Mouse (Mus musculus) bone marrow, adult 2 months (tissue): ENCODE data around the gene Sorbs1. TPM values are rescaled to one million over a fixed set of nuclear protein-coding genes. Genes with fewer than 3 reads are reported as not detected.

ENCODE experiments used
- H3K27ac ChIP-seq: fragments of 200-500 bp; 2 replicates; pipeline ENCODE4 v1.5.1; 2012; ENCODE audit warnings: low read depth, mild to moderate bottlenecking, control low read depth, inconsistent platforms, low read length; ENCODE audit not compliant: control insufficient read depth, poor library complexity, insufficient read depth
- H3K4me1 ChIP-seq: fragments of 200-500 bp; 2 replicates; pipeline ENCODE4 v1.6.1; 2011; ENCODE audit warnings: low read length; ENCODE audit not compliant: control insufficient read depth, insufficient read depth
- H3K4me3 ChIP-seq: fragments of 200-500 bp; replicated peaks from 2 replicates; pipeline ENCODE3; 2011; ENCODE audit warnings: mild to moderate bottlenecking, low read depth, low read length, control low read depth; ENCODE audit not compliant: control insufficient read depth
- CTCF ChIP-seq: fragments of 200-500 bp; IDR thresholded peaks from 2 replicates; pipeline ENCODE4 v1.5.1; 2011; ENCODE audit warnings: low read length, control low read depth; ENCODE audit not compliant: control insufficient read depth, insufficient read depth
- POLR2A ChIP-seq: fragments of 200-500 bp; IDR thresholded peaks from 2 replicates; pipeline ENCODE4 v1.6.1; 2011; ENCODE audit warnings: low read depth, mild to moderate bottlenecking, control low read depth, low read length, borderline replicate concordance; ENCODE audit not compliant: control insufficient read depth
- WGBS: fragments of 180-500 bp; shearing (Covaris S2); methylation state at CpG from one replicate; pipeline ENCODE4 v1.1.7; 2018; 5-methylcytosine and 5-hydroxymethylcytosine counted together
- polyA plus RNA-seq: library from polyadenylated mRNA; stranded (reverse); fragments of >200 nt; gene quantifications from 2 replicates; pipeline ENCODE4 v1.2.4, GENCODE M21; 2011; ENCODE audit warnings: low replicate concordance; ENCODE audit not compliant: missing spikeins, insufficient read depth, insufficient read length

The Sorbs1 gene
- polyA plus RNA-seq, 1 experiment: 26.1 TPM

- TF ChIP-seq POLR2A (no peak), CTCF (no peak)
- 83% methylated on average over 9 of the region's 9 CpGs for WGBS
- no peaks in the 10 kb centered on the region; the same call in 1 of the 2 replicates for H3K4me1 ChIP-seq
- no peak overlapping the region for H3K27ac ChIP-seq
- H3K4me3 ChIP-seq: no peak overlapping the region
Observed at GRCm38 (mm10) chr19:40526367-40527014, 12.9 kb upstream of the Sorbs1 start.

- H3K27ac ChIP-seq: no peak overlapping the region
- H3K4me3 ChIP-seq: no peak overlapping the region
- WGBS: 83% methylated on average over 8 of the region's 8 CpGs
- no peaks in the 10 kb centered on the region; the same call in 1 of the 2 replicates for H3K4me1 ChIP-seq
- TF ChIP-seq CTCF (no peak), POLR2A (no peak)
Observed at GRCm38 (mm10) chr19:40523431-40524005, 9.9 kb upstream of the Sorbs1 start.

- no peak overlapping the region for H3K27ac ChIP-seq
- 82% methylated on average over 5 of the region's 5 CpGs for WGBS
- H3K4me3 ChIP-seq: no peak overlapping the region
- TF ChIP-seq CTCF (no peak), POLR2A (no peak)
- H3K4me1 ChIP-seq: no peaks in the 10 kb centered on the region; the same call in 1 of the 2 replicates
Observed at GRCm38 (mm10) chr19:40520403-40520802, 6.8 kb upstream of the Sorbs1 start.

GRCm38 (mm10) chr19:40518706-40519105 lies 5.1 kb upstream of the Sorbs1 start:
- TF ChIP-seq CTCF (no peak), POLR2A (no peak)
- H3K4me3 ChIP-seq: no peak overlapping the region
- H3K4me1 ChIP-seq: no peaks in the 10 kb centered on the region
- WGBS: 50% methylated on average over 1 of the region's 1 CpGs
- no peak overlapping the region for H3K27ac ChIP-seq

GRCm38 (mm10) chr19:40515596-40515995 lies 2.0 kb upstream of the Sorbs1 start:
- H3K27ac ChIP-seq: no peak overlapping the region
- H3K4me3 ChIP-seq: no peak overlapping the region
- no peaks in the 10 kb centered on the region; the same call in 1 of the 2 replicates for H3K4me1 ChIP-seq
- TF ChIP-seq CTCF (no peak), POLR2A (no peak)
- WGBS: 78% methylated on average over 3 of the region's 3 CpGs

- no peak for TF ChIP-seq POLR2A
- no peak for TF ChIP-seq CTCF
- H3K4me1 ChIP-seq: no peaks in the 10 kb centered on the region; the same call in 1 of the 2 replicates
- no peak overlapping the region for H3K4me3 ChIP-seq
- 89% methylated on average over 7 of the region's 7 CpGs for WGBS
- H3K27ac ChIP-seq: no peak overlapping the region
Observed at GRCm38 (mm10) chr19:40514376-40514775, 797 bp upstream of the Sorbs1 start.

GRCm38 (mm10) chr19:40512500-40513421 lies 818 bp downstream of the Sorbs1 start:
- H3K27ac ChIP-seq: peak overlapping the region; percentile 88
- H3K4me1 ChIP-seq: no peaks in the 10 kb centered on the region; the same call in 1 of the 2 replicates
- WGBS: 6% methylated on average over 34 of the region's 34 CpGs
- peak overlapping the region; percentile 81 for H3K4me3 ChIP-seq
- TF ChIP-seq POLR2A (no peak), CTCF (no peak)
